Mouse (Mus musculus) limb, embryonic 14.5 days (tissue): ENCODE data around the gene Abraxas1. TPM values are rescaled to one million over a fixed set of nuclear protein-coding genes. Genes with fewer than 3 reads are reported as not detected.

Experiments used
- ATAC-seq: fragments of 200-750 bp; cut with Nextera tagmentation; 2 replicates; pipeline ENCODE4 v1.8.0; 2017; ENCODE audit warnings: low read depth, moderate number of reproducible peaks, moderate TSS enrichment; ENCODE audit not compliant: low FRiP score
- DNase-seq: peaks from one replicate; pipeline ENCODE4 v3.0.0-alpha.2; 2015; ENCODE audit warnings: low spot score
- H3K27ac ChIP-seq: fragments of 300-500 bp; sonication (generic); replicated peaks from 2 replicates; pipeline ENCODE4 v1.5.1; 2014; ENCODE audit warnings: low read depth, mild to moderate bottlenecking, low read length, moderate library complexity, mixed read lengths
- H3K27me3 ChIP-seq: fragments of 300-500 bp; sonication (generic); 2 replicates; pipeline ENCODE4 v1.6.1; 2014; ENCODE audit warnings: low read length, mixed read lengths; ENCODE audit not compliant: control insufficient read depth, insufficient read depth
- H3K36me3 ChIP-seq: fragments of 300-500 bp; sonication (generic); 2 replicates; pipeline ENCODE4 v1.6.1; 2014; ENCODE audit warnings: mild to moderate bottlenecking, low read length, moderate library complexity, mixed read lengths; ENCODE audit not compliant: control insufficient read depth, insufficient read depth
- H3K4me1 ChIP-seq: fragments of 300-500 bp; sonication (generic); 2 replicates; pipeline ENCODE4 v1.6.1; 2014; ENCODE audit warnings: antibody characterized with exemption, low read length, mixed read lengths; ENCODE audit not compliant: control insufficient read depth, insufficient read depth
- H3K4me2 ChIP-seq: fragments of 300-500 bp; sonication (generic); replicated peaks from 2 replicates; pipeline ENCODE4 v1.6.1; 2014; ENCODE audit warnings: low read depth, mild to moderate bottlenecking, low read length, moderate library complexity; ENCODE audit not compliant: severe bottlenecking
- H3K4me3 ChIP-seq: fragments of 300-500 bp; sonication (generic); replicated peaks from 2 replicates; pipeline ENCODE4 v1.5.1; 2014; ENCODE audit warnings: low read length
- H3K9ac ChIP-seq: fragments of 300-500 bp; sonication (generic); 2 replicates; pipeline ENCODE4 v1.6.1; 2014; ENCODE audit warnings: mild to moderate bottlenecking, low read depth, low read length, moderate library complexity; ENCODE audit not compliant: severe bottlenecking
- H3K9me3 ChIP-seq: fragments of 300-500 bp; sonication (generic); 2 replicates; pipeline ENCODE4 v1.6.1; 2016; ENCODE audit warnings: low read length; ENCODE audit not compliant: control insufficient read depth
- POLR2A ChIP-seq: fragments of 200-500 bp; IDR thresholded peaks from 2 replicates; pipeline ENCODE4 v1.8.0; 2012; ENCODE audit warnings: inconsistent platforms, mild to moderate bottlenecking, moderate library complexity, borderline replicate concordance; ENCODE audit not compliant: insufficient read depth, insufficient read length; ENCODE audit errors: extremely low read depth
- WGBS: fragments of 180-500 bp; shearing (Covaris S2); extraction: QIAGEN DNeasy Blood & Tissue Kit; methylation state at CpG from one replicate; pipeline ENCODE4 v1.1.7; 2014; 5-methylcytosine and 5-hydroxymethylcytosine counted together
- polyA plus RNA-seq, 2 experiments: library from polyadenylated mRNA; depleted of rRNA in 1 of 2; stranded (reverse) in 1 of 2; unstranded in 1 of 2; fragments of >200 nt; fragmentation: Nextera tagmentation in 1 of 2; extraction: Ambion mirVana in 1 of 2; gene quantifications; 2 replicates each; pipeline versions ENCODE4 v1.2.1 to v1.2.3; 2012 to 2014

The Abraxas1 gene
- polyA plus RNA-seq, 2 experiments = 21.7 to 28.0 TPM

GRCm38 (mm10) chr5:100798165-100798860 is 22.5 kb downstream of the Abraxas1 start, which contains the start of the genes Helq and Mrps18c:
TSS of gene Helq (minus strand) at chr5:100798598.
TSS of gene Mrps18c (plus strand) at chr5:100798627.
- ATAC-seq (peak; percentile 99), DNase-seq (peak; percentile 91)
- no peaks in the 10 kb centered on the region for H3K27me3 ChIP-seq
- H3K9me3 ChIP-seq = no peaks in the 10 kb centered on the region
- WGBS = under 1% methylated on average over 66 of the region's 67 CpGs
- peak within 1 kb of the TSS; percentile 62 for H3K4me3 ChIP-seq
- H3K4me2 ChIP-seq = peak within 1 kb of the TSS; percentile 95
- TF ChIP-seq POLR2A = peak; percentile 22; the same call in 1 of the 2 replicates
- H3K4me1 ChIP-seq = peaks cover 9% of the 10 kb centered on the region
- no peak within 1 kb of the TSS for H3K27ac ChIP-seq
- peak within 1 kb of the TSS; percentile 72 for H3K9ac ChIP-seq
- peaks cover 22% of the 10 kb centered on the region for H3K36me3 ChIP-seq

- ATAC-seq = no peak
- TF ChIP-seq POLR2A = no peak
- 79% methylated on average over 5 of the region's 5 CpGs for WGBS
Measured at GRCm38 (mm10) chr5:100794084-100794483, 26.7 kb downstream of the Abraxas1 start.

GRCm38 (mm10) chr5:100792261-100792660 is 28.5 kb downstream of the Abraxas1 start:
- no peak overlapping the region for H3K4me2 ChIP-seq
- H3K27me3 ChIP-seq = no peaks in the 10 kb centered on the region
- H3K36me3 ChIP-seq = peaks cover 51% of the 10 kb centered on the region
- H3K4me3 ChIP-seq = no peak overlapping the region
- no peak overlapping the region for H3K9ac ChIP-seq
- ATAC-seq = no peak
- no peaks in the 10 kb centered on the region for H3K4me1 ChIP-seq
- no peak for DNase-seq
- H3K27ac ChIP-seq = no peak overlapping the region
- WGBS = 85% methylated on average over 7 of the region's 7 CpGs
- TF ChIP-seq POLR2A = no peak
- no peaks in the 10 kb centered on the region for H3K9me3 ChIP-seq

More at GRCm38 (mm10) chr5:100794084-100794483, 26.7 kb downstream of the Abraxas1 start:
- no peak overlapping the region for H3K4me2 ChIP-seq
- no peaks in the 10 kb centered on the region for H3K9me3 ChIP-seq
- H3K4me3 ChIP-seq = no peak overlapping the region
- DNase-seq = no peak
- no peak overlapping the region for H3K9ac ChIP-seq
- H3K27me3 ChIP-seq = no peaks in the 10 kb centered on the region
- peaks cover 3% of the 10 kb centered on the region; the same call in 1 of the 2 replicates for H3K4me1 ChIP-seq
- H3K36me3 ChIP-seq = peaks cover 34% of the 10 kb centered on the region
- H3K27ac ChIP-seq = no peak overlapping the region

DNA sequence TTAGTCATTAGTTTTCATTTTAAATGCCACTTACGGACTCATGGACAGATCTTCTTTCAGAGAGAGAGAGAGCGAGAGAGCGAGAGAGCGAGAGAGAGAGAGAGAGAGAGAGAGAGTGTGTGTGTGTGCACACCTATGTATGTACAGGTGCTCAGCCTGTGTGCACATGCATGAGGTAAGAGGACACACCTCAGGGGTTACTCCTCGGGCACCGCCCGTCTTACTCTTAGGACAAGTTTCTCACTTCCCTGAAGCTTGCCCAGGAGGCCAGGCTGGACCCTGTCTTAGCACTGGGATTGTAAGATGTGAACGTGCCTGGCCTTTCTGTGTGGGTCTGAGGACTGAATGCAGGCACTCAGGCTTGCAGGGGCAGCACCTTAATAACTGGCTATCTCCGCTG is 33.2 kb downstream of the Abraxas1 start:
- Histone ChIP-seq H3K27me3 (no peaks in the 10 kb centered on the region), H3K27ac (no peak overlapping the region), H3K4me3 (no peak overlapping the region), H3K9me3 (no peaks in the 10 kb centered on the region), H3K36me3 (peaks cover 63% of the 10 kb centered on the region), H3K4me2 (no peak overlapping the region), H3K9ac (no peak overlapping the region), H3K4me1 (no peaks in the 10 kb centered on the region)
- no peak for TF ChIP-seq POLR2A
- no peak for ATAC-seq
- no peak for DNase-seq
- 92% methylated on average over 9 of the region's 9 CpGs for WGBS

DNA sequence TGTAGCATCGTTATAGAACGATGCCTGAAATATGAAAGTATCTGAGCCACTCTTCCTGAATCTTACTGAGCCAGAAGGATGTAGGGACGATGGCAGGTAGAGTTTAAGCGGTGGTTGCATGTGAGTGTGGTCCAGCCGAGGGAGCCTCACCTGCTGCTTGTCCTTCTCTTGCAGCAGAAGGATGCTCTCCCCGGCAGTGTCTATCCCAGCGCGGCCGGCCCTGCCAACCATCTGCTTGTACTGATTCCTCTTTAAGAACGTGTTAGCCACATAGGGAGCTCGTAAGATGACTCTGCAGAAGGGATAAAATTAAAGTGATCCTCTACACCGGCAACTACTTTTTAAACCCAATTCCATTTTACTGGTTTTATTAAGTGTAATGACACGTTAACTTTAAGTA is 41.8 kb downstream of the Abraxas1 start:
- H3K4me3 ChIP-seq = no peak overlapping the region
- TF ChIP-seq POLR2A = no peak
- ATAC-seq (no peak), DNase-seq (no peak)
- H3K4me2 ChIP-seq = no peak overlapping the region
- WGBS = 95% methylated on average over 13 of the region's 13 CpGs
- no peaks in the 10 kb centered on the region for H3K27me3 ChIP-seq
- H3K4me1 ChIP-seq = no peaks in the 10 kb centered on the region
- no peak overlapping the region for H3K9ac ChIP-seq
- no peaks in the 10 kb centered on the region for H3K9me3 ChIP-seq
- H3K36me3 ChIP-seq = peaks cover 54% of the 10 kb centered on the region
- no peak overlapping the region for H3K27ac ChIP-seq
